Mouse (Mus musculus) stomach, postnatal 0 days (tissue): ENCODE measurements at regions not wholly inside any gene's neighbourhood (a gene's known extent, or its start where the extent isn't known, plus 50 kb on each side); places are given as distances from the start of the nearest gene placed in this dataset.

Experiments
- CTCF ChIP-seq: IDR thresholded peaks from 2 replicates; pipeline ENCODE4 v1.5.1; 2016; ENCODE audit warnings: antibody characterized with exemption, low read depth, mild to moderate bottlenecking, moderate library complexity
- EP300 ChIP-seq: optimal IDR thresholded peaks from 2 replicates; pipeline ENCODE3; 2016; ENCODE audit warnings: antibody characterized with exemption

GRCm38 (mm10) chr15:38410462-38410861 lies 985.1 kb downstream of the 4930447A16Rik start:
- TF ChIP-seq CTCF (no peak), EP300 (no peak)
